Mouse (Mus musculus): ENCODE measurements around the gene Phldb2.

DNA sequence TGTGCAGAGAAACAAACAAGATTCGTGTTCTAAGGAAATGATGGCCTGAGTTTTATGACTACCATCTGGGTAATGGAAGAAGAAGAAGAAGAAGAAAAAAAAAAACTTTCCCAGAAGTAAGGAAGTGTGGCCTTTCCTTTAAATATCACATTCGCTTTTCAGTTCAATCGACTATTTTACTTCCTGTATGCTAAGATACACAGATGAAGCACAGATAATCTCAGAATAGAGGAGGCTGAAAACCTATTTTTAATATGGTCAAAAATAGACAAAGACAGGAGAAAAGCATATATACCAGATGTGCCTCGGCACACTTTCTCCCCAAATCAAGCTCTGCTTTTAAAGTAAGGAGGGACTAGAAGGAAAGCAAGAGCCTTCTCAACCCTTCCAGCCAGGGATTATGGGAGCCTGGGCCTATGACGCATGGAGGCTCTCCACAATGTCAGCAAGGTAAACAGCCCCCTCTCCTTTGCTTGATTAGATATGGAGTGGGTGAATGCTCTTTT lies 158.2 kb downstream of the Phldb2 start:
- no peak for TF ChIP-seq CTCF (IDR thresholded peaks at IDR 0.05; ENCODE audit: borderline replicate concordance, insufficient read depth, low read depth, low read length)
- TF ChIP-seq POLR2A (IDR thresholded peaks at IDR 0.05; ENCODE audit: borderline replicate concordance, insufficient read depth, low read length): no peak

Measured in cerebellum, adult 2 months (tissue).